13 mouse cellular contexts compared by ENCODE assay signal in the genomic region with DNA sequence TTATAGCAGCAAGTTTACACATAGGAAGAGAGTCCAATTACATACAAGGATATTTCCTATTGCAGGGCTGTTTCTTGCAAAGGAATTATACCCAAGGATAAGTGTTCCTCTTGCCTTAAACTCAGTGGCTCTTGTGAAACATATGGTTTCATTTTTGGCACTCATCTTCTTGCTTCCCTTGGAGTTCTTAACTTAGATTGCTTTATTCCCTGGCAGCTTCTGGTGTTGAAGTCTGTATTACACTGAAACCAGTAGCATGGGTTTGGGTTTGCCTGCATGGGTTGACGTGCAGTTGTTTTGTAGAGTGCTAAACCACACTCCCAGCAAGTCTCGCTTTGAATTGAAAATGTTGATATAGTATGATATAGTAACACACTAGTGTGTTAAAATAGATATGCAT.
"Had no signal": no experiment of that assay in that cellular context is flagged by ENCODE, and none has a peak within 500 bp of the region (broad histone marks: within the 10 kb centered on the region; RNA-seq: fewer than 3 reads in every experiment).

No protein-coding gene starts in this region.

- H3K4me2 ChIP-seq: kidney, embryonic 15.5 days; limb, embryonic 13.5 days; neural tube, embryonic 15.5 days had no signal

- H3K27ac ChIP-seq: kidney, embryonic 15.5 days; left cerebral cortex, adult 2 months; limb, embryonic 13.5 days; liver, embryonic 14.5 days; midbrain, embryonic 10.5 days; neural tube, embryonic 15.5 days had no signal

- H3K4me3 ChIP-seq: kidney, embryonic 15.5 days; left cerebral cortex, adult 2 months; limb, embryonic 13.5 days; midbrain, embryonic 10.5 days; myocyte; neural tube, embryonic 15.5 days had no signal

- H3K36me3 ChIP-seq: kidney, embryonic 15.5 days; limb, embryonic 13.5 days; midbrain, embryonic 10.5 days; neural tube, embryonic 15.5 days had no signal

- H3K9me3 ChIP-seq: kidney, embryonic 15.5 days; limb, embryonic 13.5 days; midbrain, embryonic 10.5 days; neural tube, embryonic 15.5 days had no signal

- DNase-seq: kidney, adult 2 months; kidney, postnatal 14 days; lung, adult 18-20 months; lung, postnatal 36 days; midbrain, embryonic 14.5 days; thymus, postnatal 14 days had no signal

- H3K9ac ChIP-seq: kidney, embryonic 15.5 days; limb, embryonic 13.5 days; liver, embryonic 14.5 days; neural tube, embryonic 15.5 days had no signal

- H3K4me1 ChIP-seq: kidney, embryonic 15.5 days; limb, embryonic 13.5 days; midbrain, embryonic 10.5 days; neural tube, embryonic 15.5 days had no signal

- H3K27me3 ChIP-seq: kidney, embryonic 15.5 days; limb, embryonic 13.5 days; neural tube, embryonic 15.5 days had no signal
